Mouse (Mus musculus) liver, embryonic 12.5 days (tissue): Measurements from ENCODE around the gene Rfc5. TPM values are rescaled to one million over a fixed set of nuclear protein-coding genes. Genes with fewer than 3 reads are reported as not detected.

Experiments used
- ATAC-seq: fragments of 200-750 bp; cut with Nextera tagmentation; 2 replicates; pipeline ENCODE4 v1.8.0; 2017; ENCODE audit warnings: moderate number of reproducible peaks, mild to moderate bottlenecking, moderate library complexity
- H3K27ac ChIP-seq: fragments of 300-500 bp; sonication (generic); 2 replicates; pipeline ENCODE4 v1.5.1; 2016; ENCODE audit warnings: mild to moderate bottlenecking
- H3K27me3 ChIP-seq: fragments of 300-500 bp; sonication (generic); replicated peaks from 2 replicates; pipeline ENCODE4 v1.6.1; 2016; ENCODE audit warnings: mild to moderate bottlenecking, moderate library complexity
- H3K36me3 ChIP-seq: fragments of 300-500 bp; sonication (generic); 2 replicates; pipeline ENCODE4 v1.6.1; 2016; ENCODE audit warnings: mild to moderate bottlenecking, moderate library complexity
- H3K4me1 ChIP-seq: fragments of 300-500 bp; sonication (generic); 2 replicates; pipeline ENCODE4 v1.6.1; 2016
- H3K4me2 ChIP-seq: fragments of 300-500 bp; sonication (generic); 2 replicates; pipeline ENCODE4 v1.6.1; 2016; ENCODE audit warnings: mild to moderate bottlenecking, moderate library complexity
- H3K4me3 ChIP-seq: fragments of 300-500 bp; sonication (generic); 2 replicates; pipeline ENCODE4 v1.5.1; 2016; ENCODE audit warnings: mild to moderate bottlenecking, moderate library complexity
- H3K9ac ChIP-seq: fragments of 300-500 bp; sonication (generic); 2 replicates; pipeline ENCODE4 v1.6.1; 2016; ENCODE audit warnings: mild to moderate bottlenecking, moderate library complexity
- H3K9me3 ChIP-seq: fragments of 300-500 bp; sonication (generic); replicated peaks from 2 replicates; pipeline ENCODE4 v1.6.1; 2016; ENCODE audit warnings: mild to moderate bottlenecking, moderate library complexity
- WGBS: fragments of 180-500 bp; shearing (Covaris S2); methylation state at CpG from one replicate; pipeline ENCODE4 v1.1.7; 2016; ENCODE audit not compliant: insufficient replicate concordance; 5-methylcytosine and 5-hydroxymethylcytosine counted together
- polyA plus RNA-seq: library from polyadenylated mRNA; unstranded; fragments of >200 nt; fragmentation: Nextera tagmentation; extraction: Ambion mirVana; gene quantifications from 2 replicates; pipeline ENCODE4 v1.2.1, GENCODE M21; 2016

Rfc5 gene
- polyA plus RNA-seq, 1 experiment from 2014 or later: 88.5 TPM

- Histone ChIP-seq H3K9ac (no peak overlapping the region), H3K4me2 (no peak overlapping the region), H3K4me1 (no peaks in the 10 kb centered on the region), H3K27ac (no peak overlapping the region), H3K27me3 (no peaks in the 10 kb centered on the region), H3K36me3 (peaks cover 92% of the 10 kb centered on the region), H3K4me3 (no peak overlapping the region), H3K9me3 (no peaks in the 10 kb centered on the region)
- no peak for ATAC-seq
- WGBS: 85% methylated on average over 9 of the region's 9 CpGs
These were observed 15.4 kb downstream of the Rfc5 start for GRCm38 (mm10) chr5:117373418-117373817.

DNA sequence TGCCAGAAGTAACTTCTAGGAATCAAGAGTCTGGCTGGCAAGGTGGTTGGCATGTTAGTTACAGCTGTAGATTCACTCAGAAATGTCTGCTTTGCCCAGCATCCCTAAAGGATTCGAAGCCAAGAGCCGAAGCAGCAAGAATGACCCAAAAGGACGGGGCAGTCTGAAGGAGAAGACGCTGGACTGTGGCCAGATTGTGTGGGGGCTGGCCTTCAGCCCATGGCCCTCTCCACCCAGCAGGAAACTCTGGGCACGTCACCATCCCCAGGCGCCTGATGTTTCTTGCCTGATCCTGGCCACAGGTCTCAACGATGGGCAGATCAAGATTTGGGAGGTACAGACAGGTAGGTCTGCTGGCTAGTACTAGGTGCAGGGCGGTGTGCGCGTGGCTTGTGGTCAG lies 18.3 kb downstream of the Rfc5 start:
- no peak for ATAC-seq
- H3K27me3 ChIP-seq: no peaks in the 10 kb centered on the region
- no peak overlapping the region for H3K27ac ChIP-seq
- 76% methylated on average over 10 of the region's 10 CpGs for WGBS
- no peak overlapping the region for H3K4me2 ChIP-seq
- peaks cover 83% of the 10 kb centered on the region for H3K36me3 ChIP-seq
- H3K9ac ChIP-seq: no peak overlapping the region
- H3K4me1 ChIP-seq: peaks cover 10% of the 10 kb centered on the region; the same call in 1 of the 2 replicates
- no peaks in the 10 kb centered on the region for H3K9me3 ChIP-seq
- no peak overlapping the region for H3K4me3 ChIP-seq

- H3K4me1 ChIP-seq: peaks cover 34% of the 10 kb centered on the region
- peaks cover 74% of the 10 kb centered on the region for H3K36me3 ChIP-seq
- H3K9me3 ChIP-seq: no peaks in the 10 kb centered on the region
- 52% methylated on average over 8 of the region's 8 CpGs for WGBS
- H3K4me3 ChIP-seq: no peak overlapping the region
- no peak for ATAC-seq
- no peak overlapping the region for H3K4me2 ChIP-seq
- H3K9ac ChIP-seq: no peak overlapping the region
- H3K27ac ChIP-seq: no peak overlapping the region
- no peaks in the 10 kb centered on the region for H3K27me3 ChIP-seq
These were observed 21.6 kb downstream of the Rfc5 start for GRCm38 (mm10) chr5:117367206-117367605.

- H3K27ac ChIP-seq: peak overlapping the region; percentile 68
These were observed 22.8 kb downstream of the Rfc5 start for GRCm38 (mm10) chr5:117365904-117366561.

DNA sequence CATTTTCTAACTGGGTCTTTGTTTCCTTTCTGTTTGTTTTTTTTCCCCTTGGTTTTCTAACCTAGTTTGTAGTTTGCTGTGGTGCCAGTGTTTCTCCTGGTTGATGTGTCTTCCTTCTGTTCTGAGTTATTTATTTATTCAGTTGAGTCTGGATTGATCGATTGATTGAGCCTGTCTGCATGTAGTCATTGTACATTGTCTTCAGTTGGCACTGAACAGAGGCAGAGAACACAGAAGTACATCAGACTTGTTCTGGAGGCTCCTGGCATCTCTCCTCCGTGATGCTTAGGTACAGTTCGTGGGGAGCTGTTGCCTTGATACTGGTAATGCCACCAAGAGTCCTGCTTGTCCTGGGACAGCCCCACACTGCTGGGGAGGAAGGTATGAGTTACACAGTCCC lies 24.0 kb downstream of the Rfc5 start:
- Histone ChIP-seq H3K9ac (no peak overlapping the region), H3K4me3 (no peak overlapping the region), H3K9me3 (no peaks in the 10 kb centered on the region), H3K4me1 (peaks cover 58% of the 10 kb centered on the region), H3K4me2 (no peak overlapping the region), H3K27ac (peak overlapping the region; percentile 11; the same call in 1 of the 2 replicates), H3K36me3 (peaks cover 53% of the 10 kb centered on the region), H3K27me3 (no peaks in the 10 kb centered on the region)
- 73% methylated on average over 3 of the region's 3 CpGs for WGBS
- no peak for ATAC-seq

More at GRCm38 (mm10) chr5:117365904-117366561, 22.8 kb downstream of the Rfc5 start:
- Histone ChIP-seq H3K4me2 (no peak overlapping the region), H3K9ac (no peak overlapping the region), H3K4me3 (no peak overlapping the region), H3K9me3 (no peaks in the 10 kb centered on the region), H3K27me3 (no peaks in the 10 kb centered on the region), H3K36me3 (peaks cover 62% of the 10 kb centered on the region), H3K4me1 (peaks cover 45% of the 10 kb centered on the region)
- peak; percentile 76 for ATAC-seq
- WGBS: 82% methylated on average over 13 of the region's 13 CpGs

- no peaks in the 10 kb centered on the region for H3K27me3 ChIP-seq
- no peak overlapping the region for H3K4me3 ChIP-seq
- no peak for ATAC-seq
- H3K4me2 ChIP-seq: no peak overlapping the region
- H3K27ac ChIP-seq: no peak overlapping the region
- H3K9me3 ChIP-seq: no peaks in the 10 kb centered on the region
- H3K4me1 ChIP-seq: peaks cover 74% of the 10 kb centered on the region
- peaks cover 42% of the 10 kb centered on the region for H3K36me3 ChIP-seq
- 52% methylated on average over 15 of the region's 15 CpGs for WGBS
- no peak overlapping the region for H3K9ac ChIP-seq
These were observed 25.6 kb downstream of the Rfc5 start for GRCm38 (mm10) chr5:117363066-117363782.

DNA sequence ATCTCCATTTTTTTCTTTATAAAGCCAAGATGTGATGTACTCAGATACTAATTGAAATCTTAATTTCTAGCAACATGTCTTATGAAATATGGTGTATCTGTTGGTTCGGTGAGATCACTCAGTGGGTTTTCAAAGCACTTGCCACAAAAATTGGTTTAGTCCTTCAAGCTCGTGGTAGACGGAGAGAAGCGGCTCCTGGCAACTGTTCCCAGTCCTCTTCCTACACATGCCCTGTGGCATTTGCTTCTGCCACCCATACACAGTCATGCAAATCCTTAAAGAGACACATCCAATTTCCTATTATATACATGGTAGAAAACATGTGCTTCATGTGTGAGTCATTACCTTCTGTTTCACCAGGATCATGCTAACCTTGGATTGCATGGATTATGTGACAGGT lies 27.3 kb downstream of the Rfc5 start:
- Histone ChIP-seq H3K4me2 (no peak overlapping the region), H3K4me1 (peaks cover 77% of the 10 kb centered on the region)

GRCm38 (mm10) chr5:117360631-117361541 lies 28.0 kb downstream of the Rfc5 start:
- WGBS: 23% methylated on average over 13 of the region's 13 CpGs
- Histone ChIP-seq H3K9ac (peak overlapping the region; percentile 34; the same call in 1 of the 2 replicates), H3K36me3 (peaks cover 27% of the 10 kb centered on the region), H3K27ac (peak overlapping the region; percentile 74), H3K27me3 (peaks cover 11% of the 10 kb centered on the region), H3K9me3 (no peaks in the 10 kb centered on the region), H3K4me2 (peak overlapping the region; percentile 36), H3K4me3 (no peak overlapping the region), H3K4me1 (peaks cover 82% of the 10 kb centered on the region)
- peak; percentile 67 for ATAC-seq

More for the DNA sequence above, 27.3 kb downstream of the Rfc5 start:
- no peaks in the 10 kb centered on the region for H3K9me3 ChIP-seq
- no peak for ATAC-seq
- H3K27ac ChIP-seq: no peak overlapping the region
- 80% methylated on average over 4 of the region's 4 CpGs for WGBS
- no peak overlapping the region for H3K9ac ChIP-seq
- H3K36me3 ChIP-seq: peaks cover 31% of the 10 kb centered on the region
- H3K4me3 ChIP-seq: no peak overlapping the region
- H3K27me3 ChIP-seq: peaks cover 4% of the 10 kb centered on the region

DNA sequence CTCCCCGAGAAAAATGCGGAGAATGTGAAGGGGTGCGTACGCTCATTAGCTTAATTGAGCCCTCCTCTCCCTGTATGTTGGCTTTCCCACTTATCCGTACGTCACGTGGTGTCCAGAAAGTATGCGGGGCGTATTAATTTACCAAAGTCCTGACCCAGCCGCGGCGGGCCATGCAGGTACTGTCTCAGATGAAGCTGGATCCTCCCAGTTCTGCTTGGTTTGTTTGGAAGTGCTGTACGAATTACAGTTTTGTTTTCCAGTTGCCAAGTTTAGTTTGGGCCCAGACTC lies 28.7 kb downstream of the Rfc5 start:
- H3K36me3 ChIP-seq: peaks cover 23% of the 10 kb centered on the region
- H3K9ac ChIP-seq: no peak overlapping the region
- H3K4me3 ChIP-seq: no peak overlapping the region
- H3K4me1 ChIP-seq: peaks cover 86% of the 10 kb centered on the region
- H3K27me3 ChIP-seq: peaks cover 18% of the 10 kb centered on the region
- WGBS: 81% methylated on average over 13 of the region's 13 CpGs
- no peaks in the 10 kb centered on the region for H3K9me3 ChIP-seq
- H3K4me2 ChIP-seq: peak overlapping the region; percentile 36
- ATAC-seq: no peak
- peak overlapping the region; percentile 74 for H3K27ac ChIP-seq

DNA sequence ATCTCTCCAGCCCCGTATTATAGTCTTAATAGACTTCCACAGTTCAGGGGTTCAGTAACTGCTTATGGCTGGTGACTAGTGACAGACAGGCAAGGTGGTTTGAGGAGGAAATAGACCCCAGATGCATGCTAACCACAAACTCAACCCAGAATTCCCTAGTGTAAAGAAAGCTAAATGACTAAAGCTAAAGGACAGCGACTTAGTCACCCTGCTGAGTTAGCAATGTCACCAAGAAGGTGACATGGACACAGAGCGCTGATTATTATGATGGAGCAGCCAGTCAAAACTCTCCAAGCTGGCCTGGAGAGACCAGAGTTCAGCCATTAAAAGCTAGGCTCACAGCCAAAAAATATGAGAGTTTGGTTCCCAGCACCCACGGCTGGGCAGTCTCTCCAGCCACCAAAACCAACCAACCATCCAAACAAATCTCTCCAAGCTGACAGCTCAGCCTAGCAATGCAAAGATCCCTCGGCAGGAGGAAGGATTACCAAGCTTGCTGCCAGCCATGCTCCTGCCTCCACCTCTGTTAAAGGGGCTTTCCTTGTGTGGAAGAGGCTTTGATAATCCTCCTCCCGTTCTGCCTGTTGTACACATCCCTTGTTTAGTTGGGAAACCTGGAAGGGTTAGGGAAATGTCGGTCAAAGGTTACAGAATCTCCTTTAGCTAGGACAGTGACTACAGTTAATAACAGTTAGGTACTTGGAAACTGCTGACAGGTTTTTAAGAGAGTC lies 29.2 kb downstream of the Rfc5 start:
- WGBS: 41% methylated on average over 7 of the region's 7 CpGs
- Histone ChIP-seq H3K9ac (no peak overlapping the region), H3K36me3 (peaks cover 18% of the 10 kb centered on the region), H3K4me3 (no peak overlapping the region), H3K27me3 (peaks cover 23% of the 10 kb centered on the region), H3K4me1 (peaks cover 86% of the 10 kb centered on the region), H3K9me3 (no peaks in the 10 kb centered on the region), H3K27ac (peak overlapping the region; percentile 74), H3K4me2 (peak overlapping the region; percentile 36; the same call in 1 of the 2 replicates)
- no peak for ATAC-seq

DNA sequence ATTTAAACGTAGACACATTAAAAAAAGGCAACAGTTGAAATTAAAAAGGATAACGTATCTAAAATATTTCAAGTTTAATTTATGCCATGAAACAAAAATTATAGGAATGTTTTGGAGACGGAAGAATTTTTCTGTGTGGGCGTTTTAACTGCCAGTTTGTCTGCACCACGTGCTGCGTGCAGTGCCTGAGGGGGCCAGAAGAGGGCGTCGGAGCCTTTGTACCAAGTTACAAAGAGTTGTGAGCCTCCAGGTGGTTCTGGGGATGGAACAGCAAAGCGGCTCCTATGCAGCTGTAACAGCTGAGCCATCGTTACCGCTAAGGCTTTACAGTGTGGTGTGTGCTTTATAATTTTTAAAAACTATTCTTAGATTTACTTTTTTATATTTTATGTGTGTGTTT lies 30.1 kb downstream of the Rfc5 start:
- no peaks in the 10 kb centered on the region for H3K9me3 ChIP-seq
- peaks cover 33% of the 10 kb centered on the region for H3K27me3 ChIP-seq
- no peak overlapping the region for H3K9ac ChIP-seq
- peak overlapping the region; percentile 93; the same call in 1 of the 2 replicates for H3K4me3 ChIP-seq
- peaks cover 79% of the 10 kb centered on the region for H3K4me1 ChIP-seq
- H3K27ac ChIP-seq: no peak overlapping the region
- H3K36me3 ChIP-seq: peaks cover 9% of the 10 kb centered on the region
- 29% methylated on average over 11 of the region's 11 CpGs for WGBS
- ATAC-seq: no peak
- peak overlapping the region; percentile 95 for H3K4me2 ChIP-seq
